Comparison of ENCODE assay signal across 15 mouse cellular contexts in the genomic region with DNA sequence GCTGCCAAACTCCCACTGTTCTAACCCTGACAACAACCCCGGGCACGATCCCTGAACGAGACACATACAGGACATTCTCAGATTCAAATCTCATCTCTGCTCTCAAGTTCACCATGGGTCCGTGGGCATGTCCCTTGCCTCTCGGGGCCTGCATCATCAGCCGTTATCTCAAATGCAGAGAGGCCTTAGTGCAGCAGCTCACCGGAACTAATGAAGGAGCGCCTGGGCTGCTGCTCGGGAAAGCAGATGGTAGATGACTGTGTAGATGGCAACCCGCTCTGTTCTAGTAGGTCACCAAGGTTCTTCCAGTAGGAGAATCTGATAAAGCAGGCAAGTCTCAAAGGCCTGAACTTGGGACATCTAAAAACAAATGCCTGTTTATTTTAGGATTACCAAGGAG. TPM values are rescaled to one million over a fixed set of nuclear protein-coding genes. Genes with fewer than 3 reads are reported as not detected.
DNase-seq lines count a peak whose midpoint lies in the region; ATAC-seq and TF ChIP-seq lines count a peak whose summit lies in the region.
"Had no signal": no experiment of that assay in that cellular context is flagged by ENCODE, and none has a peak within 500 bp of the region (broad histone marks: within the 10 kb centered on the region; RNA-seq: fewer than 3 reads in every experiment).

No protein-coding gene starts in this region.

- H3K4me2 ChIP-seq in midbrain, embryonic 11.5 days, result no peak overlapping the region
- H3K4me2 ChIP-seq in intestine, embryonic 16.5 days (ENCODE audit: low read depth, low read length), result no peak overlapping the region

- ATAC-seq in erythroid progenitor cell, adult 5-6 weeks (replicated peaks; ENCODE audit: low FRiP score, poor library complexity, severe bottlenecking), result peak; percentile 58
- peak; percentile 33 for ATAC-seq in megakaryocyte progenitor cell, adult 5-6 weeks (replicated peaks; ENCODE audit: poor library complexity)
- no peak for ATAC-seq in midbrain, embryonic 11.5 days (ENCODE audit: low FRiP score)
- no peak for ATAC-seq in intestine, embryonic 16.5 days
- ATAC-seq: intestine, postnatal 0 days; lung, postnatal 0 days; midbrain, embryonic 16.5 days had no signal

- no peak overlapping the region for H3K4me3 ChIP-seq in layer of hippocampus, adult 2 months
- H3K4me3 ChIP-seq in midbrain, embryonic 11.5 days (ENCODE audit: low read depth, low read length), result no peak overlapping the region
- H3K4me3 ChIP-seq in intestine, embryonic 16.5 days (ENCODE audit: low read length), result no peak overlapping the region

- DNase-seq in layer of hippocampus, adult 2 months (ENCODE audit: low spot score in 2 of 2), result no peak
- DNase-seq in layer of hippocampus, postnatal 10 days (ENCODE audit: low spot score in 2 of 2), result no peak
- DNase-seq in cerebellum, adult 18-20 months, result peak; percentile 53 to 59
- no peak for DNase-seq in midbrain, embryonic 11.5 days (ENCODE audit: low spot score, missing footprints)
- DNase-seq in adrenal gland, postnatal 25 days, result no peak
- DNase-seq: right cerebral cortex, adult 18-20 months had no signal

- TF ChIP-seq CTCF in layer of hippocampus, adult 2 months (conservative IDR thresholded peaks at IDR 0.05), result no peak

- no peaks in the 10 kb centered on the region for H3K27me3 ChIP-seq in midbrain, embryonic 11.5 days (ENCODE audit: control insufficient read depth, insufficient read depth, low read length)
- no peaks in the 10 kb centered on the region for H3K27me3 ChIP-seq in intestine, embryonic 16.5 days (replicated peaks; ENCODE audit: control insufficient read depth, insufficient read depth, low read length)

- no peaks in the 10 kb centered on the region for H3K4me1 ChIP-seq in midbrain, embryonic 11.5 days (ENCODE audit: control insufficient read depth, insufficient read depth, low read length)
- no peaks in the 10 kb centered on the region for H3K4me1 ChIP-seq in intestine, embryonic 16.5 days (ENCODE audit: control insufficient read depth, insufficient read depth, low read length)

- H3K9ac ChIP-seq in midbrain, embryonic 11.5 days (ENCODE audit: low read length), result no peak overlapping the region
- H3K9ac ChIP-seq in intestine, embryonic 16.5 days (ENCODE audit: low read depth, low read length), result no peak overlapping the region

- WGBS in midbrain, embryonic 11.5 days, result 92% methylated on average over 10 of the region's 10 CpGs
- WGBS in intestine, embryonic 16.5 days, result 89% methylated on average over 10 of the region's 10 CpGs

- peak overlapping the region; percentile 62 for H3K27ac ChIP-seq in layer of hippocampus, adult 2 months
- no peak overlapping the region for H3K27ac ChIP-seq in midbrain, embryonic 11.5 days (ENCODE audit: low read depth, low read length)
- H3K27ac ChIP-seq in intestine, embryonic 16.5 days (ENCODE audit: low read length), result no peak overlapping the region

- H3K9me3 ChIP-seq in midbrain, embryonic 11.5 days (ENCODE audit: control insufficient read depth, low read length), result no peaks in the 10 kb centered on the region
- H3K9me3 ChIP-seq in intestine, embryonic 16.5 days (ENCODE audit: control insufficient read depth, low read length), result no peaks in the 10 kb centered on the region

- no peaks in the 10 kb centered on the region; the same call in 1 of the 2 replicates for H3K36me3 ChIP-seq in midbrain, embryonic 11.5 days (ENCODE audit: control insufficient read depth, insufficient read depth, low read length)
- peaks cover 3% of the 10 kb centered on the region; the same call in 1 of the 2 replicates for H3K36me3 ChIP-seq in intestine, embryonic 16.5 days (ENCODE audit: control insufficient read depth, insufficient read depth, low read length)

RNA-seq across cellular contexts. Expression of a gene that starts 16.1 kb away (rescaled TPM):
- 10 to 100 TPM; 25.1 to 27.3 TPM for total RNA-seq in layer of hippocampus, adult 2 months (2021)
- total RNA-seq in layer of hippocampus, postnatal 10 days (2021), result 10 to 100 TPM; 23.6 to 25.0 TPM
- 306 and 341 TPM in 2 replicates for total RNA-seq in erythroid progenitor cell, adult 5-6 weeks (2015; ENCODE audit: low replicate concordance)
- total RNA-seq in erythroid progenitor cell, adult 5-6 weeks (2017; ENCODE audit: low replicate concordance), result 296 and 297 TPM in 2 replicates
- 12.6 and 13.2 TPM in 2 replicates for total RNA-seq in megakaryocyte progenitor cell, adult 5-6 weeks (2015)
- total RNA-seq in megakaryocyte progenitor cell, adult 5-6 weeks (2017), result 7.7 and 9.2 TPM in 2 replicates
- polyA plus RNA-seq in midbrain, embryonic 11.5 days (2014; fragmentation: Nextera tagmentation; extraction: Ambion mirVana), result 10.9 and 11.2 TPM in 2 replicates
- 25.4 and 29.5 TPM in 2 replicates for total RNA-seq in adrenal gland, postnatal 25 days (2021)
- polyA plus RNA-seq in intestine, embryonic 16.5 days (2015; fragmentation: Nextera tagmentation; extraction: Ambion mirVana), result 7.1 and 8.2 TPM in 2 replicates

RNA-seq across cellular contexts. Expression of a gene that starts 16.5 kb away (rescaled TPM):
- total RNA-seq in layer of hippocampus, adult 2 months (2021), result under 1 TPM; 0.22 to 0.28 TPM
- under 1 TPM; 0.33 to 0.53 TPM for total RNA-seq in layer of hippocampus, postnatal 10 days (2021)
- total RNA-seq in erythroid progenitor cell, adult 5-6 weeks (2015; ENCODE audit: low replicate concordance), result 2.9 TPM in 1 of 2 replicates, not detected in the other
- 1.4 TPM in 1 of 2 replicates, not detected in the other for total RNA-seq in erythroid progenitor cell, adult 5-6 weeks (2017; ENCODE audit: low replicate concordance)
- not detected in 2 replicates for total RNA-seq in megakaryocyte progenitor cell, adult 5-6 weeks (2015)
- total RNA-seq in megakaryocyte progenitor cell, adult 5-6 weeks (2017), result not detected in 2 replicates
- polyA plus RNA-seq in midbrain, embryonic 11.5 days (2014; fragmentation: Nextera tagmentation; extraction: Ambion mirVana), result 0.15 and 0.18 TPM in 2 replicates
- not detected in 2 replicates for total RNA-seq in adrenal gland, postnatal 25 days (2021)
- polyA plus RNA-seq in intestine, embryonic 16.5 days (2015; fragmentation: Nextera tagmentation; extraction: Ambion mirVana), result not detected in 2 replicates
- total RNA-seq: gastrocnemius, adult 8-10 months; left cerebral cortex, postnatal 25 days had no signal
- polyA plus RNA-seq: intestine, postnatal 0 days; urinary bladder, adult 2 months had no signal

RNA-seq across cellular contexts. Expression of a gene that starts 42.0 kb away (rescaled TPM):
- 10 to 100 TPM; 14.6 to 16.0 TPM for total RNA-seq in layer of hippocampus, adult 2 months (2021)
- total RNA-seq in layer of hippocampus, postnatal 10 days (2021), result 10 to 100 TPM; 23.9 to 25.4 TPM
- 57.0 and 57.3 TPM in 2 replicates for total RNA-seq in erythroid progenitor cell, adult 5-6 weeks (2015; ENCODE audit: low replicate concordance)
- 55.2 and 94.3 TPM in 2 replicates for total RNA-seq in erythroid progenitor cell, adult 5-6 weeks (2017; ENCODE audit: low replicate concordance)
- total RNA-seq in megakaryocyte progenitor cell, adult 5-6 weeks (2015), result 18.3 and 21.2 TPM in 2 replicates
- 14.4 and 20.1 TPM in 2 replicates for total RNA-seq in megakaryocyte progenitor cell, adult 5-6 weeks (2017)
- polyA plus RNA-seq in midbrain, embryonic 11.5 days (2014; fragmentation: Nextera tagmentation; extraction: Ambion mirVana), result 58.1 and 60.4 TPM in 2 replicates
- total RNA-seq in adrenal gland, postnatal 25 days (2021), result 7.5 and 9.2 TPM in 2 replicates
- 25.5 and 28.9 TPM in 2 replicates for polyA plus RNA-seq in intestine, embryonic 16.5 days (2015; fragmentation: Nextera tagmentation; extraction: Ambion mirVana)

RNA-seq across cellular contexts. Expression of a gene that starts 43.9 kb away (rescaled TPM):
- total RNA-seq in layer of hippocampus, adult 2 months (2021), result 10 to 100 TPM; 37.2 to 38.9 TPM
- 10 to 100 TPM; 32.1 to 34.2 TPM for total RNA-seq in layer of hippocampus, postnatal 10 days (2021)
- 9.6 and 22.0 TPM in 2 replicates for total RNA-seq in erythroid progenitor cell, adult 5-6 weeks (2015; ENCODE audit: low replicate concordance)
- total RNA-seq in erythroid progenitor cell, adult 5-6 weeks (2017; ENCODE audit: low replicate concordance), result 11.0 and 18.6 TPM in 2 replicates
- 30.9 and 32.4 TPM in 2 replicates for total RNA-seq in megakaryocyte progenitor cell, adult 5-6 weeks (2015)
- 25.1 and 28.5 TPM in 2 replicates for total RNA-seq in megakaryocyte progenitor cell, adult 5-6 weeks (2017)
- polyA plus RNA-seq in midbrain, embryonic 11.5 days (2014; fragmentation: Nextera tagmentation; extraction: Ambion mirVana), result 66.5 and 70.5 TPM in 2 replicates
- 38.0 and 40.1 TPM in 2 replicates for total RNA-seq in adrenal gland, postnatal 25 days (2021)
- 49.4 and 49.6 TPM in 2 replicates for polyA plus RNA-seq in intestine, embryonic 16.5 days (2015; fragmentation: Nextera tagmentation; extraction: Ambion mirVana)

RNA-seq across cellular contexts. Expression of a gene that starts 49.3 kb away (rescaled TPM):
- 10 to 100 TPM; 33.5 to 40.8 TPM for total RNA-seq in layer of hippocampus, adult 2 months (2021)
- total RNA-seq in layer of hippocampus, postnatal 10 days (2021), result 10 to 100 TPM; 23.3 to 42.6 TPM
- 57.8 and 102 TPM in 2 replicates for total RNA-seq in erythroid progenitor cell, adult 5-6 weeks (2015; ENCODE audit: low replicate concordance)
- total RNA-seq in erythroid progenitor cell, adult 5-6 weeks (2017; ENCODE audit: low replicate concordance), result 15.3 and 42.5 TPM in 2 replicates
- total RNA-seq in megakaryocyte progenitor cell, adult 5-6 weeks (2015), result 261 and 316 TPM in 2 replicates
- 26.3 and 49.1 TPM in 2 replicates for total RNA-seq in megakaryocyte progenitor cell, adult 5-6 weeks (2017)
- 300 and 367 TPM in 2 replicates for polyA plus RNA-seq in midbrain, embryonic 11.5 days (2014; fragmentation: Nextera tagmentation; extraction: Ambion mirVana)
- total RNA-seq in adrenal gland, postnatal 25 days (2021), result 36.3 and 56.0 TPM in 2 replicates
- polyA plus RNA-seq in intestine, embryonic 16.5 days (2015; fragmentation: Nextera tagmentation; extraction: Ambion mirVana), result 165 and 207 TPM in 2 replicates

Comparison
In these comparisons a context has a peak if more than half of its experiments do, and no peak if none do; other contexts are left out.
1. DNase-seq: peak in cerebellum, adult 18-20 months (2 of 2); none in layer of hippocampus, adult 2 months (0 of 2), layer of hippocampus, postnatal 10 days (0 of 2), midbrain, embryonic 11.5 days (single experiment) and adrenal gland, postnatal 25 days (single experiment).
2. ATAC-seq: peak in erythroid progenitor cell, adult 5-6 weeks (single experiment) and megakaryocyte progenitor cell, adult 5-6 weeks (single experiment); none in midbrain, embryonic 11.5 days (single experiment) and intestine, embryonic 16.5 days (single experiment).